In the genomic region with DNA sequence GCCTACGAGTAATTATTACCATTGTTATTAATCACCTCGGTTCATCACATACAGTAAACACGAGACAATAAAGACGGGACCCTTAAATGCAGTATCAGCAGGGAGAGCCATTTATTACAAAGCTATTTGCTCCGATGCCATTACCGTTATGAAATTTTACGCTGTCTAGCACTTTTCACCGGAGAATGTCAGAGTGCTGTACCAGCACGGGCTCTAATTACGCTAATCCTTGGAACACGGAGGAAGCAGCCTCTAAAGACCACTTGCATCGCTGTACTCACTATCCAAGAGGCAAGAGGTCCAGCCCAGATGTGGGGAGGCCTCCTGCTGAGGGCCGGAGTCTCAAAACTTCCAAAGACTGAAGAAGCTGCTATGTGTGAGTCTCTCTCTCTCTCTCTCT, we compare ENCODE assay signal across 15 mouse cellular contexts.
DNase-seq lines count a peak whose midpoint lies in the region; ATAC-seq and TF ChIP-seq lines count a peak whose summit lies in the region.
"Had no signal": no experiment of that assay in that cellular context is flagged by ENCODE, and none has a peak within 500 bp of the region (broad histone marks: within the 10 kb centered on the region; RNA-seq: fewer than 3 reads in every experiment).

No protein-coding gene starts in this region.

- no peaks in the 10 kb centered on the region for H3K36me3 ChIP-seq in hindbrain, embryonic 14.5 days (replicated peaks; ENCODE audit: control insufficient read depth, insufficient read depth)
- H3K36me3 ChIP-seq in hindbrain, embryonic 11.5 days (ENCODE audit: control insufficient read depth, insufficient read depth, low read length), result no peaks in the 10 kb centered on the region
- H3K36me3 ChIP-seq in embryonic facial prominence, embryonic 14.5 days (ENCODE audit: control insufficient read depth, insufficient read depth, low read length), result no peaks in the 10 kb centered on the region
- no peaks in the 10 kb centered on the region for H3K36me3 ChIP-seq in intestine, postnatal 0 days (ENCODE audit: control insufficient read depth, insufficient read depth)
- H3K36me3 ChIP-seq: G1E; heart, embryonic 15.5 days had no signal

- H3K9ac ChIP-seq in hindbrain, embryonic 14.5 days, result no peak overlapping the region
- no peak overlapping the region for H3K9ac ChIP-seq in hindbrain, embryonic 11.5 days (ENCODE audit: low read depth, low read length)
- H3K9ac ChIP-seq in embryonic facial prominence, embryonic 14.5 days (ENCODE audit: low read depth, low read length), result 0 out of 2 replicates have a peak overlapping the region, but pooled peaks have one; percentile 14
- H3K9ac ChIP-seq in intestine, postnatal 0 days (ENCODE audit: low read depth, low read length), result no peak overlapping the region
- H3K9ac ChIP-seq: heart, embryonic 15.5 days had no signal

- TF ChIP-seq CTCF in intestine, postnatal 0 days (IDR thresholded peaks at IDR 0.05; ENCODE audit: low read depth), result no peak

- no peak for DNase-seq in hindbrain, embryonic 14.5 days (ENCODE audit: low spot score)
- no peak for DNase-seq in hindbrain, embryonic 11.5 days (ENCODE audit: low spot score)
- DNase-seq in R1 (ENCODE audit: low read depth, low spot score), result peak; percentile 45
- peak; percentile 49 for DNase-seq in embryonic facial prominence, embryonic 14.5 days (ENCODE audit: low spot score)
- DNase-seq in gastrocnemius, postnatal 10 days, result no peak
- DNase-seq in heart, postnatal 25 days (ENCODE audit: low spot score), result no peak
- no peak for DNase-seq in left cerebral cortex, adult 18-20 months (ENCODE audit: low spot score in 2 of 2)
- DNase-seq: cerebellum, adult 9-10 months; gastrocnemius, postnatal 25 days; kidney, adult 18-20 months had no signal

- intact Hi-C loops in heart, postnatal 25 days (cut with DNase I), result no loop called here

- H3K4me1 ChIP-seq in hindbrain, embryonic 14.5 days (replicated peaks; ENCODE audit: control insufficient read depth, insufficient read depth, low read length), result peaks cover 14% of the 10 kb centered on the region
- H3K4me1 ChIP-seq in hindbrain, embryonic 11.5 days (replicated peaks; ENCODE audit: control insufficient read depth, insufficient read depth, low read length), result 0 out of 2 replicates have a peak, but pooled peaks cover 5% of the 10 kb centered on the region
- H3K4me1 ChIP-seq in embryonic facial prominence, embryonic 14.5 days (ENCODE audit: control insufficient read depth, insufficient read depth, low read length), result no peaks in the 10 kb centered on the region
- H3K4me1 ChIP-seq in intestine, postnatal 0 days (replicated peaks; ENCODE audit: control insufficient read depth, insufficient read depth, low read length), result no peaks in the 10 kb centered on the region

- H3K4me3 ChIP-seq in hindbrain, embryonic 14.5 days (replicated peaks; ENCODE audit: low read length), result no peak overlapping the region
- H3K4me3 ChIP-seq in hindbrain, embryonic 11.5 days (ENCODE audit: low read depth, low read length), result no peak overlapping the region
- no peak overlapping the region for H3K4me3 ChIP-seq in embryonic facial prominence, embryonic 14.5 days (ENCODE audit: low read depth, low read length)
- no peak overlapping the region for H3K4me3 ChIP-seq in intestine, postnatal 0 days (ENCODE audit: low read depth, low read length)
- H3K4me3 ChIP-seq: erythroblast, embryonic 14.5 days; heart, embryonic 15.5 days had no signal

- H3K4me2 ChIP-seq in hindbrain, embryonic 14.5 days (replicated peaks), result peak overlapping the region; percentile 30
- no peak overlapping the region for H3K4me2 ChIP-seq in hindbrain, embryonic 11.5 days (replicated peaks; ENCODE audit: low read depth, low read length)
- H3K4me2 ChIP-seq in embryonic facial prominence, embryonic 14.5 days (ENCODE audit: low read depth, low read length), result peak overlapping the region; percentile 29
- H3K4me2 ChIP-seq in intestine, postnatal 0 days (replicated peaks; ENCODE audit: low read depth), result peak overlapping the region; percentile 56
- H3K4me2 ChIP-seq: heart, embryonic 15.5 days had no signal

- no peaks in the 10 kb centered on the region for H3K9me3 ChIP-seq in hindbrain, embryonic 14.5 days (ENCODE audit: control insufficient read depth, low read length)
- no peaks in the 10 kb centered on the region for H3K9me3 ChIP-seq in hindbrain, embryonic 11.5 days (ENCODE audit: control insufficient read depth, low read length)
- H3K9me3 ChIP-seq in embryonic facial prominence, embryonic 14.5 days (ENCODE audit: control insufficient read depth, low read length), result no peaks in the 10 kb centered on the region
- H3K9me3 ChIP-seq in intestine, postnatal 0 days (ENCODE audit: control insufficient read depth), result no peaks in the 10 kb centered on the region
- H3K9me3 ChIP-seq: G1E; heart, embryonic 15.5 days had no signal

- no peak overlapping the region for H3K27ac ChIP-seq in hindbrain, embryonic 14.5 days
- H3K27ac ChIP-seq in hindbrain, embryonic 11.5 days (ENCODE audit: low read depth, low read length), result no peak overlapping the region
- H3K27ac ChIP-seq in embryonic facial prominence, embryonic 14.5 days (replicated peaks; ENCODE audit: low read depth, low read length), result no peak overlapping the region
- no peak overlapping the region for H3K27ac ChIP-seq in intestine, postnatal 0 days (ENCODE audit: low read depth, low read length)
- H3K27ac ChIP-seq: heart, embryonic 15.5 days had no signal

- 21% methylated on average over 13 of the region's 13 CpGs for WGBS in hindbrain, embryonic 14.5 days
- 32% methylated on average over 13 of the region's 13 CpGs for WGBS in hindbrain, embryonic 11.5 days
- 27% methylated on average over 13 of the region's 13 CpGs for WGBS in embryonic facial prominence, embryonic 14.5 days
- WGBS in intestine, postnatal 0 days, result 33% methylated on average over 13 of the region's 13 CpGs

- no peaks in the 10 kb centered on the region for H3K27me3 ChIP-seq in hindbrain, embryonic 14.5 days (ENCODE audit: control insufficient read depth, insufficient read depth, low read length)
- no peaks in the 10 kb centered on the region; the same call in 1 of the 2 replicates for H3K27me3 ChIP-seq in hindbrain, embryonic 11.5 days (ENCODE audit: control insufficient read depth, insufficient read depth, low read length)
- H3K27me3 ChIP-seq in embryonic facial prominence, embryonic 14.5 days (replicated peaks; ENCODE audit: control insufficient read depth, insufficient read depth, low read length), result peaks cover 5% of the 10 kb centered on the region; the same call in 1 of the 2 replicates
- no peaks in the 10 kb centered on the region for H3K27me3 ChIP-seq in intestine, postnatal 0 days (replicated peaks; ENCODE audit: control insufficient read depth, insufficient read depth, low read length)
- H3K27me3 ChIP-seq: heart, embryonic 15.5 days had no signal

- ATAC-seq in hindbrain, embryonic 14.5 days (ENCODE audit: low FRiP score), result no peak
- ATAC-seq in hindbrain, embryonic 11.5 days (ENCODE audit: low FRiP score), result no peak
- ATAC-seq in embryonic facial prominence, embryonic 14.5 days (ENCODE audit: low read depth), result no peak
- ATAC-seq in intestine, postnatal 0 days, result no peak
- ATAC-seq: activated CD4-positive, CD25-positive, alpha-beta regulatory T cell, adult 4 months had no signal

Comparison
In these comparisons a context has a peak if more than half of its experiments do, and no peak if none do; other contexts are left out.
1. DNase-seq: peak in R1 (single experiment) and embryonic facial prominence, embryonic 14.5 days (single experiment); none in hindbrain, embryonic 14.5 days (single experiment), hindbrain, embryonic 11.5 days (single experiment), gastrocnemius, postnatal 10 days (single experiment), heart, postnatal 25 days (single experiment) and left cerebral cortex, adult 18-20 months (0 of 2).